Mouse (Mus musculus): ENCODE data around the gene Gm10762.

Gene Gm10762

GRCm38 (mm10) chr2:128967661-128968441 is at the start of gene Gm10762:
Gene Gm10762 (minus strand): TSS chr2:128967725.
- DNase-seq (ENCODE audit: low read depth) = peak; percentile 86

DNA sequence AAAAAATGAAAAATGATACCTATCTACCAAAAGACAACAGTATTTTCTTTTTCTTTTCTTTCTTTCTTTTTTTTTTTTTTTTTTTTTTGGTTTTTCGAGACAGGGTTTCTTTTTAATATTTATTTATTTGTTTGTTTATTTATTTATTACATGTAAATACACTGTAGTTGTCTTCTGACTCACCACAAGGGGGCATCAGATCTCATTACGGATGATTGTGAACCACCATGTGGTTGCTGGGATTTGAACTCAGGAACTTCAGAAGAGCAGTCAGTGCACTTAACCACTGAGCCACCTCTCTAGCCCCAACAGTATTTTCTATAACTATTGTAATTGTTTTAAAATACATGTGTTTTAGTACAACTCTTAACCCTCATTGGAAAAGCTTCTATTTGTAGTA is 41.3 kb upstream of the Gm10762 start:
- peak; percentile 15 for DNase-seq (ENCODE audit: low read depth)

DNA sequence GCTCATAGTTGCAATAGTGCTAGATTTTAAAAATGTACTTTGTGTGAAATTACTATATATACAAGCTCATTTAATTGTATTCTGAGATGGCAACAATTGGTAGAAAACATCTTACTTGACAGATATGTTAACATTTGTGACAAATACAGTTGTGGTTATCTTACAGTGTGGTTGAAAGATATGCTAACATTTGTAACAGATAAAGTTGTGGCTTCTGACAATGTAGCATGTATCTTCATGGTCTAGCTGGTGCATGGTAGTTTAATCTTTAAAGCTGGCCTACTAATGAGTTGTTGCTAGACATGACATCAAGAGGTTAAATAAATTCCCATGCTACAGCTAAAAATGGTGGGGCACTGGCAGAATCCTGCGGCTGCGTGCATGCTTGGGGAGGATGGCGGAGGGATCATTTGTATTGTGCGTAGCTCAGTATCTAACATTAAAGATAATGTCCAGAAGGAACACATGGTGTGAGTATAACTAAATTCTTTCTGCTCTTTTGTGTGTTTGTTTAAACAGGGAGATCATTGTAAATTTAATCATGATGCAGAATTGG is 38.7 kb upstream of the Gm10762 start:
- no peak for DNase-seq (ENCODE audit: low read depth)

- DNase-seq (ENCODE audit: low read depth) = no peak
Observed at GRCm38 (mm10) chr2:129004872-129005271, 37.3 kb upstream of the Gm10762 start.

DNA sequence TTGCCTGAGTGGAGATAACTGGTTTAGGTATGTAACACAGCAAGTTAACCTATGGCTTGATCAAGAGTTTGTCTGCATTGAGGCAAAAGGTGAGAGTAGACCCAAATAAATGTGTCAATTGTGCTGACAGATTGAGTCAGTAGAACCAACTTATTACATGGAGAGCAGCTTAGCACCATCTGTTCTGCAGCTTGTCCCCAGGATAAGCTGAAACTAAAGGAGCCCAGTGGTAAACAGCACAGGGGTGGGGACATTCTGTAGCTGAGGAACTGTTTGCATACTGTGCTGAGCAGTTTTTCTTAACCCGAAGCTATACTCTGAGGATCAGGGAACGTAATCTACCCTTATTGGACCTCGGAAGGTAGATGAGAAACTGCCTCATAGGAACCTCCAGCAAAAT is 17.2 kb upstream of the Gm10762 start:
- no peak for DNase-seq (ENCODE audit: low read depth)

GRCm38 (mm10) chr2:128975572-128975971 is 8.0 kb upstream of the Gm10762 start:
- DNase-seq (ENCODE audit: low read depth) = peak; percentile 30

DNA sequence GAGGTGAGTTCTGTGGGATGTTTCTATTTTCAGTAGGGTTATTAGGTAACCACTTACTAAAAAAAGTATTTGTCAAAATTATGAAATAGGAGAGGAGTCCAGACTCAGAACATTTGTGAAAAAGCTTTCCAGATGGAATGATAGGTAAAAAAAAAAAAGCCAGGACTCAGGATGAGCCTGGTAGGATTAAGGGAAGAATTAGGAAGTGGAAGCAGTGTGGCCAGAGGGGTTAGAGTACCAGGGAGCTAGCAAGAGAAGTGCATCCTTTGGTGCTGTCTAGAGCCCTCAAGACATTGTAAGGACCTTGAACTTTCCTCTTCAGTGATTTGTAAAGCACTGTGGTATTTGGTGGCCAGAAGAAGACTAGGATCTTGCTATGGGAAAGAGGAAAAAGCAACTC is 4.8 kb upstream of the Gm10762 start:
- DNase-seq (ENCODE audit: low read depth) = no peak

DNA sequence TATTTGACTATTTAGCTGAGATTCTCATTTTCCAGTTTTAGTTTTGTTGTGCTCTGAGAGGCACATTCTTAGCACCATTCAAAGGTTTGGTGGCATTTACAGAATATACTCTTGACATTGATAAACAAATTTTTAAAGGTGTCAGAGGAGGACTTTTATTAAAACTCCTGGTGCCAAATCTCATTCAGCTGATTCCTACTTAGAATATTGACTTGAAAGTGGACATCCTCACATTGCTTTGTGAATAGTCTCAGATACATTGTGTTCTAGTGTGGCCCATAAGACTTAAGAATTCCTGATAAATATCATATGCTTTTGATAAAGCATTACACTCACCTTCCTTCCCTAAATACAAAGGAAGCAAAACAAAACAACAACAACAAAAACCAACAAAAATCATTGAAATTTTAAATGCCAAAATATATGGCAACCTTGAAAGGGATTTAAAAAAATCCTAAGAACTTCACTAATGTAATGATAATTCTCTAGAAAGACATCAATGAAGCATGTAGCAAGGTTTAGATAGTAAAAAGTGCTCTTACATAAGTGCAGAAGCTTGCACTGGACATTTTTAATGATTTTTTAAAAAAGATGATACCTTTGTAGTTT is 1.1 kb upstream of the Gm10762 start:
- peak; percentile 22 for DNase-seq (ENCODE audit: low read depth)

GRCm38 (mm10) chr2:128966641-128967580 is 614 bp downstream of the Gm10762 start, which contains the start of gene Zc3h6:
Gene Zc3h6 (plus strand): TSS chr2:128967402.
- peak; percentile 98 for DNase-seq (ENCODE audit: low read depth)

- DNase-seq (ENCODE audit: low read depth) = no peak
Observed at GRCm38 (mm10) chr2:128966236-128966635, 1.3 kb downstream of the Gm10762 start.

GRCm38 (mm10) chr2:128965505-128966105 is 1.9 kb downstream of the Gm10762 start:
- DNase-seq (ENCODE audit: low read depth) = peak; percentile 51

GRCm38 (mm10) chr2:128954186-128954585 is 13.3 kb downstream of the Gm10762 start:
- no peak for DNase-seq (ENCODE audit: low read depth)

GRCm38 (mm10) chr2:128947962-128948588 is 19.4 kb downstream of the Gm10762 start:
- peak; percentile 79 for DNase-seq (ENCODE audit: low read depth)

GRCm38 (mm10) chr2:128943538-128944528 is 23.7 kb downstream of the Gm10762 start, which contains the start of gene Zc3h8:
Gene Zc3h8 (minus strand): TSS chr2:128944077.
- DNase-seq (ENCODE audit: low read depth) = peak; percentile 95

DNA sequence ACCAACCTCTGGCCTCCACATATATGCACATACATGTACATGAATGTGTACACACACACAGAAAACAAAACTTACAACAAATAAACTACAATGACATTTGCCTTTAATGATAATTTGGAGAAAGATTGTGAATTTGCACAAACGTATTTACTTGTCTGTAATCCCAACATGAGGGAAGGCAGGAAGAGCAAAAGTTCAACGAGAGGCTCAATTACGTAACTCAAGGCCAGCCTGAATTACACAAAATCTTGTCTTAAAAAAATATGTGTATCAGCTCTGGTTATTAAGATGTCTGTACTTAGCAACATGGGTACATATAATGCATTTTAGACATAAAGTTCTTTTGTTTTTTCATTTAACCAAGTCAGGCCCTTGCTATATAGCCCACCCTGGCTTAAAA is 31.3 kb downstream of the Gm10762 start:
- DNase-seq (ENCODE audit: low read depth) = peak; percentile 15

- DNase-seq (ENCODE audit: low read depth) = no peak
Observed at GRCm38 (mm10) chr2:128930704-128931103, 36.8 kb downstream of the Gm10762 start.

DNA sequence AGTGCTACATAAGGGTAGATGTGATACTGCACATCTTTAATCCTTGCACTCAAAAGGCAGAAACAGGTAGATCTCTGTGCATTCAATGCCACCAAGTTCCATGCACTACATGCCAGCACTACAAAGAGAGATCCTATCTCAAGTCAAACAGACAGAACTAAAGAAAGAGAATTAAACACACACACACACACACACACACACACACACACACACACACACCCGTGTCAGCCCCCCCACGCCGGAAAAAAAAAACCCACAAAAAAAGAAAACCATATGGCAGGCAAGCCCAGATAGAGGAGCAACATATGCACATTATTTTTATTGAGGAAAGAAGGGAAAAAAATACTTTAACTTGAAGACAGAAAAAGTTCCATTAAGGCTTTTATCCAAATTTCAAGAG is 39.1 kb downstream of the Gm10762 start:
- DNase-seq (ENCODE audit: low read depth) = no peak

- no peak for DNase-seq (ENCODE audit: low read depth)
Observed at GRCm38 (mm10) chr2:128924799-128925198, 42.7 kb downstream of the Gm10762 start.
